Mouse (Mus musculus) G1E-ER4 (cell line): ENCODE results near the gene Zscan12. TPM values are rescaled to one million over a fixed set of nuclear protein-coding genes. Genes with fewer than 3 reads are reported as not detected.

Source experiments
- GATA1 ChIP-seq: IDR thresholded peaks from one replicate; pipeline ENCODE4 v1.8.0; 2012; ENCODE audit warnings: low read length, inconsistent platforms
- polyA plus RNA-seq: library from polyadenylated mRNA; stranded (reverse); fragments of >175 nt; gene quantifications from 2 replicates; pipeline ENCODE4 v1.2.3, GENCODE M21; 2012

Zscan12 gene
- polyA plus RNA-seq = 2.9 and 3.9 TPM in 2 replicates

GRCm38 (mm10) chr13:21362621-21363248 is at the start of gene Zscan12:
Zscan12 (plus strand) TSS chr13:21362820.
- TF ChIP-seq GATA1 = no peak

GRCm38 (mm10) chr13:21312854-21313253 is 49.8 kb upstream of the Zscan12 start:
- no peak for TF ChIP-seq GATA1

GRCm38 (mm10) chr13:21313903-21314302 is 48.7 kb upstream of the Zscan12 start:
- no peak for TF ChIP-seq GATA1

- no peak for TF ChIP-seq GATA1
These were observed 42.4 kb upstream of the Zscan12 start for GRCm38 (mm10) chr13:21320262-21320661.

GRCm38 (mm10) chr13:21321890-21322494 is 40.6 kb upstream of the Zscan12 start:
- TF ChIP-seq GATA1 = no peak

GRCm38 (mm10) chr13:21322509-21323375 is 39.9 kb upstream of the Zscan12 start:
- TF ChIP-seq GATA1 = no peak

GRCm38 (mm10) chr13:21323405-21323804 is 39.2 kb upstream of the Zscan12 start:
- TF ChIP-seq GATA1 = no peak

GRCm38 (mm10) chr13:21326191-21326590 is 36.4 kb upstream of the Zscan12 start:
- no peak for TF ChIP-seq GATA1

- TF ChIP-seq GATA1 = no peak
These were observed 35.9 kb upstream of the Zscan12 start for GRCm38 (mm10) chr13:21326657-21327211.

GRCm38 (mm10) chr13:21327424-21327823 is 35.2 kb upstream of the Zscan12 start:
- no peak for TF ChIP-seq GATA1

GRCm38 (mm10) chr13:21346610-21347009 is 16.0 kb upstream of the Zscan12 start, which contains the start of gene Olfr1367:
Olfr1367 (plus strand) TSS chr13:21346910.
- TF ChIP-seq GATA1 = no peak

GRCm38 (mm10) chr13:21350593-21350992 is 12.0 kb upstream of the Zscan12 start:
- TF ChIP-seq GATA1 = no peak

- no peak for TF ChIP-seq GATA1
These were observed 1.1 kb downstream of the Zscan12 start for GRCm38 (mm10) chr13:21363719-21364118.

- no peak for TF ChIP-seq GATA1
These were observed 4.0 kb downstream of the Zscan12 start for GRCm38 (mm10) chr13:21366635-21367034.

GRCm38 (mm10) chr13:21372700-21373099 is 10.1 kb downstream of the Zscan12 start:
- no peak for TF ChIP-seq GATA1

- TF ChIP-seq GATA1 = no peak
These were observed 15.2 kb downstream of the Zscan12 start for GRCm38 (mm10) chr13:21377773-21378172.
